ENCODE assay signal across 14 mouse cellular contexts in genomic region chr4:58235828-58236227, GRCm38 (mm10). TPM values are rescaled to one million over a fixed set of nuclear protein-coding genes. Genes with fewer than 3 reads are reported as not detected.
"Had no signal": no experiment of that assay in that cellular context is flagged by ENCODE, and none has a peak within 500 bp of the region (broad histone marks: within the 10 kb centered on the region; RNA-seq: fewer than 3 reads in every experiment).

No protein-coding gene starts in this region.

- DNase-seq: kidney, adult 2 months; kidney, postnatal 10 days; kidney, postnatal 4 days; liver; lung, adult 18-20 months; lung, postnatal 10 days; lung, postnatal 36 days; right cerebral cortex, postnatal 4 days; thymus, adult 2 months; thymus, postnatal 36 days had no signal

- ATAC-seq: liver, embryonic 12.5 days; midbrain, embryonic 13.5 days; midbrain, embryonic 16.5 days had no signal

RNA-seq across cellular contexts. Expression of gene Svep1, which starts 29.2 kb away (rescaled TPM):
- total RNA-seq: monocyte, adult 5-6 weeks had no signal

RNA-seq across cellular contexts. Expression of gene Musk, which starts 49.9 kb away (rescaled TPM):
- total RNA-seq: monocyte, adult 5-6 weeks had no signal
- polyA plus RNA-seq: midbrain, embryonic 13.5 days had no signal
